8 mouse cellular contexts compared by ENCODE assay signal in genomic region chr6:34371700-34372351, GRCm38 (mm10). TPM values are rescaled to one million over a fixed set of nuclear protein-coding genes. Genes with fewer than 3 reads are reported as not detected.
DNase-seq lines count a peak whose midpoint lies in the region; ATAC-seq lines count a peak whose summit lies in the region.

No protein-coding gene starts in this region.

- intact Hi-C loops in left cerebral cortex, postnatal 36 days (cut with DNase I): loop anchor here (2.0 to 5.0 kb wide), 2 partner anchors 75 to 79 kb away; no protein-coding TSS in a partner anchor

- WGBS in intestine, embryonic 15.5 days: 25% methylated on average over 18 of the region's 18 CpGs
- WGBS in midbrain, embryonic 10.5 days: 30% methylated on average over 18 of the region's 18 CpGs

- peak; percentile 47 for ATAC-seq in intestine, embryonic 15.5 days

- peak overlapping the region; percentile 51 for H3K4me2 ChIP-seq in intestine, embryonic 15.5 days (replicated peaks)

- no peaks in the 10 kb centered on the region for H3K36me3 ChIP-seq in intestine, embryonic 15.5 days
- H3K36me3 ChIP-seq in midbrain, embryonic 10.5 days: no peaks in the 10 kb centered on the region

- H3K4me1 ChIP-seq in intestine, embryonic 15.5 days (replicated peaks): no peaks in the 10 kb centered on the region
- peaks cover 9% of the 10 kb centered on the region for H3K4me1 ChIP-seq in midbrain, embryonic 10.5 days

- no peaks in the 10 kb centered on the region for H3K27me3 ChIP-seq in intestine, embryonic 15.5 days (replicated peaks)
- no peaks in the 10 kb centered on the region for H3K27me3 ChIP-seq in midbrain, embryonic 10.5 days (ENCODE audit: low read depth, poor library complexity, severe bottlenecking)

- no peak overlapping the region for H3K4me3 ChIP-seq in intestine, embryonic 15.5 days (replicated peaks)
- peak overlapping the region; percentile 22; the same call in 1 of the 2 replicates for H3K4me3 ChIP-seq in midbrain, embryonic 10.5 days

- H3K9me3 ChIP-seq in intestine, embryonic 15.5 days: no peaks in the 10 kb centered on the region
- H3K9me3 ChIP-seq in midbrain, embryonic 10.5 days (replicated peaks): no peaks in the 10 kb centered on the region

- DNase-seq in adrenal gland, adult 8-10 months: peak; percentile 67
- DNase-seq in embryo, embryonic 11 days: peak; percentile 83
- peak; percentile 54 to 75 for DNase-seq in gastrocnemius, postnatal 4 days (ENCODE audit: low spot score in 2 of 2)
- peak; percentile 62 to 79 for DNase-seq in left cerebral cortex, postnatal 36 days (ENCODE audit: low spot score in 2 of 2)
- peak; percentile 65 for DNase-seq in midbrain, embryonic 10.5 days (ENCODE audit: low spot score)
- DNase-seq in right cerebral cortex, postnatal 36 days (ENCODE audit: low spot score in 2 of 2): peak; percentile 55 to 68
- peak; percentile 57 to 81 for DNase-seq in urinary bladder, postnatal 4 days (ENCODE audit: low spot score in 2 of 2)

- no peak overlapping the region for H3K27ac ChIP-seq in intestine, embryonic 15.5 days
- 0 out of 2 replicates have a peak overlapping the region, but pooled peaks have one; percentile 43 for H3K27ac ChIP-seq in midbrain, embryonic 10.5 days (replicated peaks)

- no peak overlapping the region for H3K9ac ChIP-seq in intestine, embryonic 15.5 days

RNA-seq across cellular contexts. Expression of gene Akr1b10, which starts 12.2 kb away (rescaled TPM):
- 100 to 1,000 TPM; 150 to 228 (median 186) TPM for total RNA-seq in adrenal gland, adult 8-10 months (2022)
- 10 to 100 TPM; 34.9 to 36.5 TPM for total RNA-seq in gastrocnemius, postnatal 4 days (2021)
- 14.5 and 15.4 TPM in 2 replicates for polyA plus RNA-seq in intestine, embryonic 15.5 days (2015; fragmentation: Nextera tagmentation; extraction: Ambion mirVana)
- 10 to 100 TPM; 19.7 to 21.6 TPM for total RNA-seq in left cerebral cortex, postnatal 36 days (2021)
- polyA plus RNA-seq in midbrain, embryonic 10.5 days (2016; fragmentation: Nextera tagmentation; extraction: Ambion mirVana): 15.0 and 16.2 TPM in 2 replicates

RNA-seq across cellular contexts. Expression of gene Akr1b8, which starts 17.9 kb away (rescaled TPM):
- 100 to 1,000 TPM; 148 to 290 (median 206) TPM for total RNA-seq in adrenal gland, adult 8-10 months (2022)
- total RNA-seq in gastrocnemius, postnatal 4 days (2021): 10 to 100 TPM in 1 of 2 experiments, 1 to 10 TPM in 1; 10.0 to 11.3 TPM
- 4.8 and 5.5 TPM in 2 replicates for polyA plus RNA-seq in intestine, embryonic 15.5 days (2015; fragmentation: Nextera tagmentation; extraction: Ambion mirVana)
- under 1 TPM; 0.68 to 0.69 TPM for total RNA-seq in left cerebral cortex, postnatal 36 days (2021)
- polyA plus RNA-seq in midbrain, embryonic 10.5 days (2016; fragmentation: Nextera tagmentation; extraction: Ambion mirVana): 16.5 and 19.4 TPM in 2 replicates

RNA-seq across cellular contexts. Expression of gene Akr1b7, which starts 40.3 kb away (rescaled TPM):
- total RNA-seq in adrenal gland, adult 8-10 months (2022): 1,000 to 10,000 TPM; 1,127 to 4,169 (median 2,179) TPM
- under 1 TPM in 1 of 2 experiments, not detected in 1; 0.49 TPM for total RNA-seq in gastrocnemius, postnatal 4 days (2021)
- polyA plus RNA-seq in intestine, embryonic 15.5 days (2015; fragmentation: Nextera tagmentation; extraction: Ambion mirVana): 2.5 and 43.7 TPM in 2 replicates
- total RNA-seq in left cerebral cortex, postnatal 36 days (2021): not detected
- polyA plus RNA-seq in midbrain, embryonic 10.5 days (2016; fragmentation: Nextera tagmentation; extraction: Ambion mirVana): not detected in 2 replicates

RNA-seq across cellular contexts. Expression of gene Akr1b3, which starts 54.5 kb away (rescaled TPM):
- 100 to 1,000 TPM; 283 to 310 (median 299) TPM for total RNA-seq in adrenal gland, adult 8-10 months (2022)
- total RNA-seq in gastrocnemius, postnatal 4 days (2021): 100 to 1,000 TPM; 184 to 196 TPM
- 130 and 136 TPM in 2 replicates for polyA plus RNA-seq in intestine, embryonic 15.5 days (2015; fragmentation: Nextera tagmentation; extraction: Ambion mirVana)
- 10 to 100 TPM; 42.6 to 47.6 TPM for total RNA-seq in left cerebral cortex, postnatal 36 days (2021)
- 236 and 282 TPM in 2 replicates for polyA plus RNA-seq in midbrain, embryonic 10.5 days (2016; fragmentation: Nextera tagmentation; extraction: Ambion mirVana)

Comparison
In these comparisons a context has a peak if more than half of its experiments do, and no peak if none do; other contexts are left out.
1. RNA of gene Akr1b10, which starts 12.2 kb away (total RNA-seq): 150 to 228 TPM in adrenal gland, adult 8-10 months; 34.9 to 36.5 TPM in gastrocnemius, postnatal 4 days and 19.7 to 21.6 TPM in left cerebral cortex, postnatal 36 days; every median in the first group is over 4 times any median in the second.
2. RNA of gene Akr1b8, which starts 17.9 kb away (total RNA-seq): 148 to 290 TPM in adrenal gland, adult 8-10 months; 10.0 to 11.3 TPM in gastrocnemius, postnatal 4 days and 0.68 to 0.69 TPM in left cerebral cortex, postnatal 36 days; every median in the first group is over 10 times any median in the second.
3. RNA of gene Akr1b7, which starts 40.3 kb away (total RNA-seq): 1,127 to 4,169 TPM in adrenal gland, adult 8-10 months; 0.49 TPM in gastrocnemius, postnatal 4 days and not detected in left cerebral cortex, postnatal 36 days; every median in the first group is over 100 times any median in the second.
4. Peak in every context shown above with its lines, with median percentiles within 50 percentile points of each other: DNase-seq.